Mouse (Mus musculus) limb, embryonic 12.5 days (tissue): ENCODE results near the gene Gjb4. TPM values are rescaled to one million over a fixed set of nuclear protein-coding genes. Genes with fewer than 3 reads are reported as not detected.

ENCODE experiments used
- ATAC-seq: fragments of 200-750 bp; cut with Nextera tagmentation; 2 replicates; pipeline ENCODE4 v1.8.0; 2017; ENCODE audit warnings: low read depth, moderate TSS enrichment; ENCODE audit not compliant: insufficient number of reproducible peaks, insufficient read depth, low FRiP score, low TSS enrichment
- H3K27ac ChIP-seq: fragments of 300-500 bp; sonication (generic); 2 replicates; pipeline ENCODE4 v1.5.1; 2016; ENCODE audit warnings: mild to moderate bottlenecking, moderate library complexity
- H3K27me3 ChIP-seq: fragments of 300-500 bp; sonication (generic); 2 replicates; pipeline ENCODE4 v1.6.1; 2016; ENCODE audit warnings: mild to moderate bottlenecking, moderate library complexity
- H3K36me3 ChIP-seq: fragments of 300-500 bp; sonication (generic); 2 replicates; pipeline ENCODE4 v1.6.1; 2016; ENCODE audit warnings: mild to moderate bottlenecking, moderate library complexity
- H3K4me1 ChIP-seq: fragments of 300-500 bp; sonication (generic); replicated peaks from 2 replicates; pipeline ENCODE4 v1.6.1; 2016
- H3K4me2 ChIP-seq: fragments of 300-500 bp; sonication (generic); 2 replicates; pipeline ENCODE4 v1.6.1; 2016; ENCODE audit warnings: mild to moderate bottlenecking, moderate library complexity
- H3K4me3 ChIP-seq: fragments of 300-500 bp; sonication (generic); replicated peaks from 2 replicates; pipeline ENCODE4 v1.5.1; 2016; ENCODE audit warnings: mild to moderate bottlenecking
- H3K9ac ChIP-seq: fragments of 300-500 bp; sonication (generic); replicated peaks from 2 replicates; pipeline ENCODE4 v1.6.1; 2016; ENCODE audit warnings: mild to moderate bottlenecking, moderate library complexity
- H3K9me3 ChIP-seq: fragments of 300-500 bp; sonication (generic); 2 replicates; pipeline ENCODE4 v1.6.1; 2016; ENCODE audit warnings: mild to moderate bottlenecking, moderate library complexity
- WGBS: fragments of 180-500 bp; shearing (Covaris S2); methylation state at CpG from one replicate; pipeline ENCODE4 v1.1.7; 2016; 5-methylcytosine and 5-hydroxymethylcytosine counted together
- polyA plus RNA-seq: library from polyadenylated mRNA; unstranded; fragments of >200 nt; fragmentation: Nextera tagmentation; extraction: Ambion mirVana; gene quantifications from 2 replicates; pipeline ENCODE4 v1.2.1, GENCODE M21; 2016

Gjb4 gene
- polyA plus RNA-seq, 1 experiment from 2014 or later, result not detected

GRCm38 (mm10) chr4:127306915-127307314, 47.0 kb downstream of the Gjb4 start:
- H3K27me3 ChIP-seq, result peaks cover 8% of the 10 kb centered on the region
- no peak overlapping the region for H3K9ac ChIP-seq
- no peak overlapping the region for H3K27ac ChIP-seq
- no peak overlapping the region for H3K4me2 ChIP-seq
- H3K4me1 ChIP-seq, result no peaks in the 10 kb centered on the region
- 51% methylated on average over 2 of the region's 2 CpGs for WGBS
- no peaks in the 10 kb centered on the region for H3K36me3 ChIP-seq
- no peak for ATAC-seq
- no peak overlapping the region for H3K4me3 ChIP-seq
- H3K9me3 ChIP-seq, result no peaks in the 10 kb centered on the region

GRCm38 (mm10) chr4:127303796-127304195, 50.1 kb downstream of the Gjb4 start:
- no peaks in the 10 kb centered on the region for H3K4me1 ChIP-seq
- 74% methylated on average over 3 of the region's 3 CpGs for WGBS
- H3K4me3 ChIP-seq, result no peak overlapping the region
- no peaks in the 10 kb centered on the region for H3K36me3 ChIP-seq
- no peaks in the 10 kb centered on the region for H3K9me3 ChIP-seq
- no peak overlapping the region for H3K4me2 ChIP-seq
- H3K27ac ChIP-seq, result no peak overlapping the region
- H3K9ac ChIP-seq, result no peak overlapping the region
- no peaks in the 10 kb centered on the region; the same call in 1 of the 2 replicates for H3K27me3 ChIP-seq
- no peak for ATAC-seq

Other genes starting within 250 kb of the Gjb4 start
- 13.6 and 15.2 TPM in 2 replicates for gene Tmem35b, start 230.4 kb downstream of the Gjb4 start, polyA plus RNA-seq
- gene Dlgap3, start 184.9 kb downstream of the Gjb4 start, polyA plus RNA-seq, result 0.31 and 0.42 TPM in 2 replicates
- 49.0 and 52.5 TPM in 2 replicates for gene Smim12, start 110.3 kb downstream of the Gjb4 start, polyA plus RNA-seq
- gene Gja4, start 40.0 kb downstream of the Gjb4 start, polyA plus RNA-seq, result 8.3 and 9.3 TPM in 2 replicates
- gene Gjb3, start 23.2 kb downstream of the Gjb4 start, polyA plus RNA-seq, result 4.3 TPM in 2 replicates
- gene Gjb5, start 4.1 kb upstream of the Gjb4 start, polyA plus RNA-seq, result 0.70 and 0.76 TPM in 2 replicates